Comparison of ENCODE assay signal across 14 mouse cellular contexts in genomic region chr17:5098727-5099126, GRCm38 (mm10).
DNase-seq lines count a peak whose midpoint lies in the region; ATAC-seq lines count a peak whose summit lies in the region.
"Had no signal": no experiment of that assay in that cellular context is flagged by ENCODE, and none has a peak within 500 bp of the region (broad histone marks: within the 10 kb centered on the region; RNA-seq: fewer than 3 reads in every experiment).

No protein-coding gene starts in this region.

- peak overlapping the region; percentile 19 for H3K27ac ChIP-seq in heart, embryonic 12.5 days (ENCODE audit: poor library complexity, severe bottlenecking)
- H3K27ac ChIP-seq in liver, embryonic 16.5 days (ENCODE audit: low read length), result peak overlapping the region; percentile 98
- H3K27ac ChIP-seq: hindbrain, embryonic 15.5 days; limb, embryonic 13.5 days had no signal

- H3K36me3 ChIP-seq in heart, embryonic 12.5 days, result no peaks in the 10 kb centered on the region
- peaks cover 24% of the 10 kb centered on the region for H3K36me3 ChIP-seq in megakaryocyte, embryonic 14.5 days (replicated peaks; ENCODE audit: low read length)
- H3K36me3 ChIP-seq in liver, embryonic 16.5 days (ENCODE audit: control insufficient read depth, insufficient read depth), result no peaks in the 10 kb centered on the region
- H3K36me3 ChIP-seq: hindbrain, embryonic 15.5 days had no signal

- 34% methylated on average over 7 of the region's 7 CpGs for WGBS in heart, embryonic 12.5 days
- WGBS in liver, embryonic 16.5 days (ENCODE audit: insufficient replicate concordance), result 23% methylated on average over 7 of the region's 7 CpGs

- H3K9ac ChIP-seq in heart, embryonic 12.5 days, result no peak overlapping the region
- peak overlapping the region; percentile 66 for H3K9ac ChIP-seq in liver, embryonic 16.5 days (ENCODE audit: low read depth, low read length)
- H3K9ac ChIP-seq: hindbrain, embryonic 15.5 days; limb, embryonic 13.5 days had no signal

- H3K9me3 ChIP-seq in heart, embryonic 12.5 days (replicated peaks), result no peaks in the 10 kb centered on the region
- no peaks in the 10 kb centered on the region for H3K9me3 ChIP-seq in megakaryocyte, embryonic 14.5 days
- H3K9me3 ChIP-seq in liver, embryonic 16.5 days (replicated peaks; ENCODE audit: control insufficient read depth, low read length), result no peaks in the 10 kb centered on the region
- H3K9me3 ChIP-seq: hindbrain, embryonic 15.5 days; limb, embryonic 13.5 days had no signal

- DNase-seq in heart, postnatal 36 days, result no peak
- peak; percentile 39 for DNase-seq in yolk sac, embryonic 10.5 days (ENCODE audit: low spot score)
- DNase-seq in left cerebral cortex, postnatal 25 days (ENCODE audit: low spot score in 2 of 2), result no peak
- no peak for DNase-seq in cerebellum, adult 9-11 months
- DNase-seq: adrenal gland, adult 8-10 months; spleen, adult 18-20 months had no signal

- peaks cover 25% of the 10 kb centered on the region for H3K27me3 ChIP-seq in heart, embryonic 12.5 days (replicated peaks)
- H3K27me3 ChIP-seq in megakaryocyte, embryonic 14.5 days (replicated peaks), result no peaks in the 10 kb centered on the region
- H3K27me3 ChIP-seq in liver, embryonic 16.5 days (ENCODE audit: control insufficient read depth, insufficient read depth, low read depth, low read length), result no peaks in the 10 kb centered on the region
- H3K27me3 ChIP-seq: hindbrain, embryonic 15.5 days; limb, embryonic 13.5 days; Patski had no signal

- H3K4me1 ChIP-seq in heart, embryonic 12.5 days (replicated peaks), result peaks cover 54% of the 10 kb centered on the region
- peaks cover 86% of the 10 kb centered on the region for H3K4me1 ChIP-seq in megakaryocyte, embryonic 14.5 days
- peaks cover 67% of the 10 kb centered on the region for H3K4me1 ChIP-seq in liver, embryonic 16.5 days (ENCODE audit: control insufficient read depth, low read depth, low read length)

- ATAC-seq in heart, embryonic 12.5 days (ENCODE audit: insufficient number of reproducible peaks, low FRiP score), result peak; percentile 74
- no peak for ATAC-seq in megakaryocyte, adult 5-6 weeks (ENCODE audit: poor library complexity, severe bottlenecking)
- ATAC-seq in liver, embryonic 16.5 days (ENCODE audit: low read depth), result peak; percentile 30
- ATAC-seq: Patski had no signal

- H3K4me3 ChIP-seq in heart, embryonic 12.5 days, result no peak overlapping the region
- peak overlapping the region; percentile 10 for H3K4me3 ChIP-seq in megakaryocyte, embryonic 14.5 days (replicated peaks)
- peak overlapping the region; percentile 31 for H3K4me3 ChIP-seq in liver, embryonic 16.5 days (ENCODE audit: low read depth, low read length)
- H3K4me3 ChIP-seq: hindbrain, embryonic 15.5 days; limb, embryonic 13.5 days had no signal

- intact Hi-C loops in heart, postnatal 36 days (cut with DNase I), result no loop called here
- intact Hi-C loops in left cerebral cortex, postnatal 25 days (cut with DNase I), result no loop called here

- H3K4me2 ChIP-seq in heart, embryonic 12.5 days, result peak overlapping the region; percentile 41
- peak overlapping the region; percentile 71 for H3K4me2 ChIP-seq in liver, embryonic 16.5 days (ENCODE audit: low read depth, low read length)
- H3K4me2 ChIP-seq: hindbrain, embryonic 15.5 days; limb, embryonic 13.5 days; midbrain, embryonic 11.5 days had no signal
